Mouse (Mus musculus) myocyte (in vitro differentiated cells): ENCODE measurements around the gene Mycn.

Source experiments
- MAX ChIP-seq: IDR thresholded peaks from one replicate; pipeline ENCODE4 v1.6.1; 2011; ENCODE audit warnings: low read depth, mild to moderate bottlenecking, control low read depth
- MYOD1 ChIP-seq, 3 experiments: IDR thresholded peaks; one replicate each; pipeline ENCODE4 v1.6.1; 2011; ENCODE audit warnings: control low read depth in 2 of 3, low read depth in 2 of 3, mild to moderate bottlenecking in 2 of 3, moderate library complexity in 1 of 3; ENCODE audit not compliant: insufficient read length in 2 of 3, control insufficient read depth in 1 of 3
- POLR2A ChIP-seq: IDR thresholded peaks from one replicate; pipeline ENCODE4 v1.6.1; 2011; ENCODE audit warnings: low read depth, mild to moderate bottlenecking, control low read depth, moderate library complexity; ENCODE audit not compliant: insufficient read length
- TCF12 ChIP-seq: IDR thresholded peaks from one replicate; pipeline ENCODE4 v1.6.1; 2011; ENCODE audit warnings: mild to moderate bottlenecking, control low read depth; ENCODE audit not compliant: poor library complexity, insufficient read depth, severe bottlenecking

- no peak for TF ChIP-seq MAX
- no peak for TF ChIP-seq POLR2A
- no peak for TF ChIP-seq TCF12
- TF ChIP-seq MYOD1 (IDR thresholded peaks at IDR 0.05; ENCODE audit: control insufficient read depth in 1 of 3, insufficient read length in 2 of 3, low read depth in 2 of 3): no peak
Observed at GRCm38 (mm10) chr12:12905117-12905516, 36.6 kb downstream of the Mycn start.
